Mouse (Mus musculus): ENCODE data around the gene Eif3j1.
"Not testable (repeated sequence)": the region's sequence is repeated elsewhere in the genome, so short reads cannot be mapped to it uniquely, and the experiment has no call there.

Gene Eif3j1

DNA sequence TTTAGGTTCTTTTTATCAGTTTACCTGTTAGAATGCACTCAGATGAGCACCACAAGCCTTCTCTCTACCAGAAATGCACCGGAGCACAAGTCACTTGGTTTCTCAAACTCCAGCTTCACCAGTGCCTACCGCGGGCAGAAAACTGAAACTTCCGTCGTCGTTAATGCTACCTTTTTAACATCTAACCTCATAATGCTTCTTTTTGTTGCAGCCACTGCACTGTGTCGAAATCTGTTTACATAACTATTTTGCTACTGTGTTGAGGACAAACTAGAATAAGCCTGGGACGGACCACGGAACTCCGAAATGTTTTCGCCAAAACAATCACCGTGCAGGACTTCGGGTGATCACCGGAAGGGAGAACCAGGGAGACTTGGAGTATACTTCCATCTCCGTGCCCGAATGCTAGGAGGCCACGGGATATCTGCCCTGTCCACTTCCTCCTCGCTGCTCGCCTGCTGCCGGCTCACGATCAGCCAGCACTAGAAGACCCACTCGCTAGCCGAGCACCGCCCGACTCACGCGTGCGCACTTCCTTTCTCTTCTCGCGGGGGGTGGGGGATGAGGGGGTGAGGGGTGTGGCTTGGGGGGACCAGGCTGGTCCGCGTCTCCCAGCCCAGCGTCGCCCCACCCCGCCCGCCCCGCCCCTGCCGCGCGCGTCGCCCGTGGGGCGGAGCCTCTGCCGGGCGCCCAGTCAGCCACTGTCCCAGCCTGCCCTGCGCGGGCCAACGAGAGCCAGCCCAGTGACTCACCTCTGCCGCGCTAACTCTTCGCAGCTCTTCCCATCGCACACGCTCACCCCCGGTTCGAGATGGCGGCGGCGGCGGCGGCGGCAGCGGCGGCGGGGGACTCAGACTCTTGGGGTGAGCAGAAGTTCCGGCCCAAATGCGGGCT is at the start of gene Eif3j1:
Gene Eif3j1 (plus strand): TSS at position 685 of the 894 bp plus-strand sequence.
- peak; percentile 91 for DNase-seq (ENCODE audit: low read depth, low spot score)

- peak; percentile 65 for DNase-seq (ENCODE audit: low read depth, low spot score)
Observed at GRCm38 (mm10) chr2:121995738-121996137, 32.6 kb upstream of the Eif3j1 start.

DNA sequence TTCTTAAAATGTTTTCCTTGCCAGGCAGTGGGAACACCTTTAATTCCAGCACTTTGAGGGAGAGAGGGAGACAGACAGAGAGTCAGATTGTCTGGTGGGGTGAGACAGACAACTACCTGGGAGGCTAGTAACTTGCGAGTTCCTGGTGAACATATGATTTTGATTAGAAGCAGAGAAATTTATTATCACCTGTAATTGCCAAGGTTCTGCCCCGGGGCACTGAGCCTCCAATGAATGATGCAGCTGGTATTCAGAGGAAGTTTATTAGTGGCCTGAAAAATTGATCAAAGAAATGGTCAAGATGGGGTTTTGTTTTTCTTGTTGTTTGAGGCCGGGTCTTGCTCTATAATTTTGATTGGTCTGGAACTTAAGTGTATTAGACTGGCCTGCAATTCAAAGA is 19.5 kb upstream of the Eif3j1 start:
- DNase-seq (ENCODE audit: low read depth, low spot score), result no peak

- DNase-seq (ENCODE audit: low read depth, low spot score), result no peak
Observed at GRCm38 (mm10) chr2:122011441-122011840, 16.9 kb upstream of the Eif3j1 start.

DNA sequence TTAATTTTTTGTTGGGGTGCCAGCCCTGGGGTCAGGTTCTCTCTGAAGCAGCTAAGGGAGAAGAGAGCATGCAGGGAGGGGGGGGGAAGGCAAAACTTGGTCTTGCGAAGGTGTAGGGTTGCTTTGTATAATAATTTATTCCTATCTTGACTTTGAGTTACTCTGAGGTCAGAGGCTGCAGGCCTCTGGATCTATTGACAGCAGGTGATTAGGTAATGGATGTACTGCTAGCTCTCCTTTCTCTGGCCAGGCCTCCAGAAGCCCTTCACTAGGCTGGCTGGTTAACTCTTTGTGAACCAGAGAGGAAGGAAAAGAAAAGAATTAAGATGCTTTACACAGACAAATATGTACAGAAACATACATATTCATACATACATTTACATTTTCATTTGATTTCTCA is 9.6 kb upstream of the Eif3j1 start:
- DNase-seq (ENCODE audit: low read depth, low spot score), result no peak

GRCm38 (mm10) chr2:122022284-122022683 is 6.1 kb upstream of the Eif3j1 start:
- peak; percentile 42 for DNase-seq (ENCODE audit: low read depth, low spot score)

GRCm38 (mm10) chr2:122027091-122027490 is 1.3 kb upstream of the Eif3j1 start:
- DNase-seq (ENCODE audit: low read depth, low spot score), result not testable (repeated sequence)

DNA sequence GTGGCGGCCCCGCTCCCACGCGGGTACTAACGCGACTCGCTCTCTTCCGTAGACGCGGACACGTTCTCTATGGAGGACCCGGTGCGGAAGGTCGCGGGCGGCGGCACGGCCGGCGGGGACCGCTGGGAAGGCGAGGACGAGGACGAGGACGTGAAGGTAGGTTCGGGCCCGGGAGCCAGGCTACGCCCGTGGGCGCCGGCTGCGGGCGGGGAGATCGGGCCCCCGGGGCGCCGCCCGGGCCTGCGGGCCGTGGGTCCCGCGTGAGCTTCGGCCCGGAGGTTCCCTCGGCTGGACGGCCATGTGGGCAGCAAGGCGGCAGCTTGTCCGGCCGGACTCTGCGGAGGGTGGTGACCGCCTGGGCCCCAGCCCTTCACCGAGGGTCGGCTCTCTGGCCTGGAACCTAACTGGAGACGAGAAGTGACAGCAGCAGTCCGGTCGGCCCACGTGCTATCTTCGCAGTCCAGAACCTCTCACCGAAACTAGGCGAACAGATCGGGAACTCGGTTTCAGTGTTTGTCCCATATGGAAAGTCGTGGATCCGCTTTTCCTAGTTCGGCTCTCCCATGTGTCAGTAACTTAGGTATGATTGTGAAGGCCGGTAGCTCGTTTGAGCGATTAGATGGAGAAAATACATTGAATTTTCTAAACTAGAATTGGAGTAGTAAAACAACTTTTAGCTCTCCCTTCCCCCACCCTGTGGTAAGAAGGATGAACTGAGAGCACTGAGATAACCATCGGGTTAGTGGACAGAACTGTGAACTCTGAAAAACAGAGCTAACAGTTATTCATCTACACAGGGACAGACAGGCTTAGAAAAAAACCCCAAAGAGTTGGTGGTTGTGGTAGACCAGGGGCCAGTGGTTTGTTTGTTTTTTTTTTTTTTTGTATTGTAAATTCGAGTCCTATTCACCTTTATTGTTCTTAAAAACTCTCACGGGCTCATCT is 682 bp downstream of the Eif3j1 start:
- DNase-seq (ENCODE audit: low read depth, low spot score), result peak; percentile 72

- DNase-seq (ENCODE audit: low read depth, low spot score), result no peak
Observed at GRCm38 (mm10) chr2:122031970-122032369, 3.6 kb downstream of the Eif3j1 start.

DNA sequence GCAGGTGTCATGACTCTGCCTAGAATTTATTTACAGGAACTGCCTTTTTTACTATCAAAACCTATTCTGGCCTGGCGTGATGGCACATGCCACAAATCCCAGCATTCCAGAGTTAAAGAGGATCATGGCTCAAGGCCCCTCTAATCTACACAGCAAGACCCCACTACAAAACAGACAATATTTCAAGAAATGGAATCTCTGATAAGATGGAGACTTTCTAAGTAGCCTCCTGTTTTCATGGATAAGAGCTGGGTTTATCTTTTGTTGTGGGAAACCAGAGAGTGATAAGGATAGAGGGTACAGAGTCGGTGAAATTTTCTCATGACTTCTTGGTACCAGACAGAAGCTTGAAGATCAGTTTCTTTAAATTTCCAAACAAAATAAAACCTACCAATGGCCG is 7.7 kb downstream of the Eif3j1 start:
- no peak for DNase-seq (ENCODE audit: low read depth, low spot score)

- no peak for DNase-seq (ENCODE audit: low read depth, low spot score)
Observed at GRCm38 (mm10) chr2:122043926-122044325, 15.6 kb downstream of the Eif3j1 start.

- DNase-seq (ENCODE audit: low read depth, low spot score), result no peak
Observed at GRCm38 (mm10) chr2:122059365-122060115, 31.2 kb downstream of the Eif3j1 start.

DNA sequence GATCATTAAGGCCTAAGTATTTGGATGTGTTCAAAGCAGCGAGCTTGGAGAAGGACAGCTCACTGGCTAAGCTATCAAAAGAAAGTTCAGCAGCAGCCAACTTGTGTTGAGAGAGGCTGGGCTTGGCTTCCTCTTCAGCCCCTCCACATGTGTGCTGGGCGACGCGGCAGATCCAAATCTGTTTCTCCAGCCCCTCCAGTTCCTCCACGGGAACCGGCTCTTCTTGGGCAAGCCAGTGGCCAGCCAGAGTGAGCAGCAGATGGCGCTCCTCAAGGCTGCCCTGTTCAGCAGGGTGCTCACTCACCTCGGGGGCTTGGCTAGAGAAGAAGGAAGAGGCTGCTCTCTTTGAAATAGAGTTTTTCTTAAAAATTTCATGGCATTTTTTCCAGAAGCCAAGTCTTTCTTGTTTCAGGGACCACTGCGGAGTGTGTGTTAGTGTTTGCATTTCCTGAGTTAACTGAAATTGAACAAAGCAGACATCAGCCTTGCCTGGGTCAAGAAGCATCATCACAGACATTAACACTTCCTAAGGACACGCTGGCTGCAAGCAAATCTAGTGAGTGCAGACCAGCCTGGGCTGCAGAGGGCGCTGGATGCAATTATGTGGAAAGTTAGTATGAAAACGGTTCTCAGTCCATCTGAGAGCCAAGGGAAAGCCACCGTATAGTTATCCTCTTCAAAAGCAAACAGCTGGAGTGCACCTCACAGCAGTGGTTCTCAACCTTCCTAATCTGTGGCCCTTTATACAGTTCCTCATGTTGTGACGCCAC is 37.0 kb downstream of the Eif3j1 start:
- DNase-seq (ENCODE audit: low read depth, low spot score), result no peak

DNA sequence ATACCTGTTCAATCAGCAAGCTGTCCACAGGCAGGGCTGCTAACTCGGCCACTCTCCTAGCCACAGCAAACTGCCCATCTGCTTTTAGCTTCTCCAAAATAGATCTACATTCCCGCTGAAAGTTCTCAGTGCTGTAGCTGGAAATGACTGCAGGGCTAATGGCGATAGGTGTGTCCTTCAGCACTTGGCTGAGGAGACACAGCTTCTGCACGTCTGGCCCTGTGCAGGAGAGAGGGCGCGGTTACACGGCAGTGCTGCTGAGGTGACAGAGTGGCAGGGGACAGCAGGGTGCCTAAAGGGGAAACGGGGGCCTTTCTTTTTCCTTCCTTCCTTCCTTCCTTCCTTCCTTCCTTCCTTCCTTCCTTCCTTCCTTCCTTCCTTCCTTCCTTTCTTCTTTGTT is 37.9 kb downstream of the Eif3j1 start:
- DNase-seq (ENCODE audit: low read depth, low spot score), result no peak

DNA sequence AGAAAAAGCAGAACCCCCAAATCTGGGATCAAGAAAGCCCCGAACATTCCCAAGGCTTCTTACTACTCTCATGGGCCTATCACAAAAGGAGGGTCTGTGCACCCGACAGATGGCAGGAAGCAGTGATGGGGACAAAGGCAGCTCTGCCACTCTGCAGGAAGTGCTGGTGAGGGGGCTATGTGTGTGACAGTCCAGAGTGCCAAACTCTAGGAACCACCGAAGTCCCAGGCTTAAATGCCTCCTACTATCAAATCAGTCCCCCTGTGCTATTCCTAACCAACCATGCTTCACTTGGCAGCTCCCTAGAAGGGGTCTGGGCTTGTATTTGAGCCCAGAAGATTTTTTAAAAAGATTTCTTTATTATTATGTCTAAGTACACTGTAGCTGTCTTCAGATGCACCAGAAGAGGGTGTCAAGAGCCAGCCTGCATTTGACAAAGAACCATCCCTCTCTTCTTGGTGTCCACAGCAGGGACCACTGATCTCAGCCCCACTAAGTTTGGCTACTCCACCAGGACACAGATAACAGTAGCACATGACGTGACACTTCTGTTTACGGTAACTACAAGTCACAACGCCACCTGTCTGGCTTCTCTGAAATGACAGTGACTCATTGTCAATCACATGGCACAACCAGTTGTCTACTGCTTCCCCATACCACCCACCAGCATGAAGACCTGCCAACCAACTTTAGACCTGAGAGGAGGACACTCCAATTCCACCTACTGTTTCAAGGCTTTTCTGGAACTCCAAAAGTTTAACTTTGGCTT is 41.0 kb downstream of the Eif3j1 start:
- DNase-seq (ENCODE audit: low read depth, low spot score), result no peak

DNA sequence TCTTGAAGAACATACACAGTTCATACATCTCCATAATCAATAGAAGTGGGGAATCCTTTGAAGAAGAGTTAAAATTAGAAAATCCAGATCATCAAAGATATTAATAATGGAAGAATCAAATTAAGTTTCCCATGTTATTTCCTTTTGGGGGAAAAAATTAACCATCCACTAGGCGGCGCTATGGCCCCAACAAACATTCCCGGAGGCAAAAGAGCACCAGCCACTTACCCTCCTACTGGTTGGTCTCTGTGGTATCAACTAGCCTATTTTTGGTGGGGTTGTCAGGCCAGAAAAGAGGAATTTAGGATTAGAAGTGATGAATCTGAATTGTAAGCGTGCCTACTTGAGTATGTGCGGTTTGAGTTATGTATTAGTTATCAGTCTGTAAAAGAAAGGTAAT is 41.6 kb downstream of the Eif3j1 start:
- peak; percentile 82 for DNase-seq (ENCODE audit: low read depth, low spot score)

- no peak for DNase-seq (ENCODE audit: low read depth, low spot score)
Observed at GRCm38 (mm10) chr2:122081728-122082456, 53.5 kb downstream of the Eif3j1 start.

- DNase-seq (ENCODE audit: low read depth, low spot score), result no peak
Observed at GRCm38 (mm10) chr2:122086446-122086845, 58.1 kb downstream of the Eif3j1 start.

GRCm38 (mm10) chr2:122093844-122094243 is 65.5 kb downstream of the Eif3j1 start:
- no peak for DNase-seq (ENCODE audit: low read depth, low spot score)

All from 3T3-L1 (cell line).